Mouse (Mus musculus) liver, embryonic 14.5 days (tissue): ENCODE results near the gene Gm572.
A peak's percentile ranks its signal among the peaks of the same experiment; 100 is the strongest.

Experiments used
- CTCF ChIP-seq: IDR thresholded peaks from 2 replicates; pipeline ENCODE4 v1.5.1; 2016; ENCODE audit warnings: antibody characterized with exemption, low read depth, control low read depth
- EP300 ChIP-seq: IDR thresholded peaks from 2 replicates; pipeline ENCODE4 v1.6.1; 2016; ENCODE audit warnings: antibody characterized with exemption, low read depth

- TF ChIP-seq CTCF (peak; percentile 93), EP300 (no peak)
Measured at GRCm38 (mm10) chr4:148681429-148681828, 38.3 kb downstream of the Gm572 start.
